Mouse (Mus musculus): ENCODE results near the gene Gpsm1.

GRCm38 (mm10) chr2:26367911-26368310 lies 52.6 kb downstream of the Gpsm1 start:
- TF ChIP-seq CTCF (IDR thresholded peaks at IDR 0.05; ENCODE audit: low read depth) (no peak), EP300 (IDR thresholded peaks at IDR 0.05; ENCODE audit: low read depth) (no peak)

Measured in liver, embryonic 14.5 days (tissue).